Mouse (Mus musculus) E14TG2a.4 (cell line): ENCODE measurements at regions not wholly inside any gene's neighbourhood (a gene's known extent, or its start where the extent isn't known, plus 50 kb on each side); places are given as distances from the start of the nearest gene placed in this dataset.
"Not testable (repeated sequence)": the region's sequence is repeated elsewhere in the genome, so short reads cannot be mapped to it uniquely, and the experiment has no call there.

Source experiments
- H3K27me3 ChIP-seq: 2 replicates; pipeline ENCODE4 v1.6.1; 2014; ENCODE audit warnings: low read length, control low read depth; ENCODE audit not compliant: insufficient read depth
- H3K36me3 ChIP-seq: 2 replicates; pipeline ENCODE4 v1.6.1; 2014; ENCODE audit warnings: low read length, control low read depth; ENCODE audit not compliant: insufficient read depth
- H3K4me1 ChIP-seq: replicated peaks from 2 replicates; pipeline ENCODE4 v1.6.1; 2014; ENCODE audit warnings: low read depth, low read length, control low read depth
- H3K4me3 ChIP-seq: replicated peaks from 2 replicates; pipeline ENCODE4 v1.5.1; 2014; ENCODE audit warnings: mild to moderate bottlenecking, low read length
- H3K9me3 ChIP-seq: 2 replicates; pipeline ENCODE4 v1.6.1; 2014; ENCODE audit warnings: low read length, control low read depth
- CTCF ChIP-seq: conservative IDR thresholded peaks from 2 replicates; pipeline ENCODE4 v1.5.1; 2014; ENCODE audit warnings: low read length
- NANOG ChIP-seq: IDR thresholded peaks from 2 replicates; pipeline ENCODE4 v1.6.1; 2014; ENCODE audit warnings: borderline replicate concordance, low read length, mixed read lengths
- POU5F1 ChIP-seq: IDR thresholded peaks from 2 replicates; pipeline ENCODE4 v1.6.1; 2014; ENCODE audit warnings: low read length, borderline replicate concordance

- Histone ChIP-seq H3K9me3 (peaks cover 10% of the 10 kb centered on the region), H3K4me3 (no peak overlapping the region), H3K27me3 (peaks cover 17% of the 10 kb centered on the region; the same call in 1 of the 2 replicates), H3K4me1 (peaks cover 2% of the 10 kb centered on the region; the same call in 1 of the 2 replicates), H3K36me3 (no peaks in the 10 kb centered on the region)
- TF ChIP-seq CTCF (no peak), NANOG (no peak), POU5F1 (no peak)
Observed at GRCm38 (mm10) chr5:134046086-134046485, 53.4 kb upstream of the Castor2 start.

DNA sequence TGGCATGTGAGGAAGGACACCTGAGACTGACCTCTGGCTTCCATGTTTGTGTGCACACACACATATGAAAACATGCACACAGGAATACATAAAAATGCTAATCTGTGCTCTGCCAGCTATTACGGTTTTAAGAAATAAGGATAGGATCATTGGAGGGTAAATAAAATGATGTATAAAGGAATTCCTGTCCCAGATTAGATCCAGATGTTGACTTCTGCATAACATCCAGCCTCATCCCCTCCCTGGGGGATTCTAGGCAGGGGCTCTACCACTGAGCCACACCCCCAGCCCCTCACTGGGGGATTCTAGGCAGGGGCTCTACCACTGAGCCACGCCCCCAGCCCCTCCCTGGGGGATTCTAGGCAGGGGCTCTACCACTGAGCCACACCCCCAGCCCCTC lies 56.6 kb upstream of the Castor2 start:
- H3K9me3 ChIP-seq = peaks cover 10% of the 10 kb centered on the region
- not testable (repeated sequence) for H3K4me1 ChIP-seq, H3K4me3 ChIP-seq, H3K27me3 ChIP-seq, H3K36me3 ChIP-seq

- no peak for TF ChIP-seq POU5F1
- no peak for TF ChIP-seq CTCF
- no peak for TF ChIP-seq NANOG
Observed at GRCm38 (mm10) chr5:134027316-134027966, 72.1 kb upstream of the Castor2 start.

DNA sequence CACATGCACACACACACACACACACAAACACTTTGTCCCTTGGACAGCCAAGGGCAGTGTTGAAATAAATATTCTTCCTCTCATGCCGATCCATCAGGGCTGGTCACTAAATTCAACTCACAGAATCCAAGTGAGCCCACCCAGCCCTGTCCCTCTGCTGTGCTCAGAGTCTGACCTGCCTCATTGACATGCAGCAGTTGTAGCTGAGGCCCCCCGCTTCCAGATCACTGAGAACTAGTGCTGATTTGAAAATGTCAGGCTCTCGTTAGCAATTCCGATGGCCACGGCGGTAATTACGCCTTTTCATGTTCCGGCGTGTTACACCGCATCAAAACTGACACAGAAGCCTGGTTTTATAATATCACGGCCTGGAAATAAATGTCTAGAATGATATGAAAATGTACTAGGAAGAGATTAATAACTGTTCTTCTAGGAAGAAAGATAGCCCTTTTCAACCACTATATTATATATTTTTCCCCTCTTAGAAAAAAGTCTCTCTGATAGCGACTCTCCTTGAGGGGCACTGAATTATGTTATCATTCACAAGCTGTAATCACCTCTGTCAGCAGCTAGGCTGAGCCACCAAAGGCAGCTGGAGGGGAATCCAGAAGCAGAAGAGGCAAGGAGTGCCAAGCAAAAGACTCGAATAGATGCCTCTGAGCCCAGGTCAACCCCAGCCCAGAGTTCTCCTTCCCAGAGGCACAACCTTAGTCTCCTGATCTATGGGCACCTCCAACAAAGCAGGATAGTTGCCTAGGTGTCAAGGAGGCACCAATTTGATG lies 79.7 kb upstream of the Castor2 start:
- H3K4me1 ChIP-seq = no peaks in the 10 kb centered on the region
- H3K9me3 ChIP-seq = peaks cover 11% of the 10 kb centered on the region; the same call in 1 of the 2 replicates
- no peaks in the 10 kb centered on the region; the same call in 1 of the 2 replicates for H3K27me3 ChIP-seq
- no peak overlapping the region for H3K4me3 ChIP-seq
- H3K36me3 ChIP-seq = no peaks in the 10 kb centered on the region
- no peak for TF ChIP-seq NANOG
- TF ChIP-seq CTCF = no peak
- no peak for TF ChIP-seq POU5F1

More at GRCm38 (mm10) chr5:134027316-134027966, 72.1 kb upstream of the Castor2 start:
- H3K9me3 ChIP-seq = peaks cover 5% of the 10 kb centered on the region; the same call in 1 of the 2 replicates
- H3K4me1 ChIP-seq = no peaks in the 10 kb centered on the region; the same call in 1 of the 2 replicates
- H3K36me3 ChIP-seq = no peaks in the 10 kb centered on the region
- H3K27me3 ChIP-seq = no peaks in the 10 kb centered on the region
- H3K4me3 ChIP-seq = peak overlapping the region; percentile 62

- H3K36me3 ChIP-seq = no peaks in the 10 kb centered on the region
- H3K9me3 ChIP-seq = peaks cover 11% of the 10 kb centered on the region; the same call in 1 of the 2 replicates
- H3K27me3 ChIP-seq = peaks cover 8% of the 10 kb centered on the region
- H3K4me3 ChIP-seq = no peak overlapping the region
- no peaks in the 10 kb centered on the region for H3K4me1 ChIP-seq
- TF ChIP-seq POU5F1 = no peak
- TF ChIP-seq NANOG = no peak
- no peak for TF ChIP-seq CTCF
Observed at GRCm38 (mm10) chr5:134014257-134015163, 85.0 kb upstream of the Castor2 start.

DNA sequence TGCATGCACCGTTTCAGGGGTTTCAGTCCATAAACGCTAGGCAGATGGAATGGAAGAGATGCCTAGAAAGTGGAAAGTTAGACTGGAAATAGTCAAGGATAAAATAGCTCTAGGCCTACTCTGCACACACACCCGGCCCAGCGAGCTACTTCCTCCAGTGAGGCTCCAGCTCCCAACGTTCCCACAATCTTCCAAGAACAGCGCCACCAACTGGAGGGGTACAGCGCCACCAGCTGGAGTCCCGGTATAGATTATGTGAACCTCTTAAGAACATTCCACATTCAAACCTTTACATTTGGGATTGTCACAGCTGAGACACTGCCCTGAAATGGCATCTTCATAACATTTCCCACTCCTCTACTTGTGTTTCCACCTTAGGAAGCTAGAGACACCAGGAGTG lies 86.3 kb upstream of the Castor2 start:
- Histone ChIP-seq H3K27me3 (peaks cover 8% of the 10 kb centered on the region), H3K9me3 (peaks cover 10% of the 10 kb centered on the region; the same call in 1 of the 2 replicates), H3K36me3 (no peaks in the 10 kb centered on the region), H3K4me3 (no peak overlapping the region), H3K4me1 (peaks cover 5% of the 10 kb centered on the region)
- TF ChIP-seq CTCF = peak; percentile 56
- no peak for TF ChIP-seq POU5F1

GRCm38 (mm10) chr5:134009843-134010242 lies 89.7 kb upstream of the Castor2 start:
- Histone ChIP-seq H3K4me1 (peaks cover 29% of the 10 kb centered on the region), H3K9me3 (no peaks in the 10 kb centered on the region), H3K4me3 (no peak overlapping the region), H3K36me3 (no peaks in the 10 kb centered on the region), H3K27me3 (peaks cover 8% of the 10 kb centered on the region)
- TF ChIP-seq CTCF = no peak
- no peak for TF ChIP-seq POU5F1
- no peak for TF ChIP-seq NANOG
